Mouse (Mus musculus) heart, postnatal 36 days (tissue): ENCODE results near the gene Sertad1. TPM values are rescaled to one million over a fixed set of nuclear protein-coding genes. Genes with fewer than 3 reads are reported as not detected.
"Not testable (repeated sequence)": the region's sequence is repeated elsewhere in the genome, so short reads cannot be mapped to it uniquely, and the experiment has no call there.

ENCODE experiments used
- DNase-seq, 2 experiments: peaks; one replicate each; pipeline ENCODE4 v3.0.0; 2021 to 2022
- intact Hi-C: fragments of 180-260 bp; cut with DNase I; formaldehyde crosslinking; loops from one replicate; pipeline ENCODE4 v1.15.1; 2025
- total RNA-seq, 2 experiments: library from RNA; stranded (reverse); gene quantifications; 2 replicates each; pipeline ENCODE4 v1.2.3; 2021

The Sertad1 gene
- total RNA-seq, 2 experiments from 2014 or later = 9.5 to 11.5 TPM

DNA sequence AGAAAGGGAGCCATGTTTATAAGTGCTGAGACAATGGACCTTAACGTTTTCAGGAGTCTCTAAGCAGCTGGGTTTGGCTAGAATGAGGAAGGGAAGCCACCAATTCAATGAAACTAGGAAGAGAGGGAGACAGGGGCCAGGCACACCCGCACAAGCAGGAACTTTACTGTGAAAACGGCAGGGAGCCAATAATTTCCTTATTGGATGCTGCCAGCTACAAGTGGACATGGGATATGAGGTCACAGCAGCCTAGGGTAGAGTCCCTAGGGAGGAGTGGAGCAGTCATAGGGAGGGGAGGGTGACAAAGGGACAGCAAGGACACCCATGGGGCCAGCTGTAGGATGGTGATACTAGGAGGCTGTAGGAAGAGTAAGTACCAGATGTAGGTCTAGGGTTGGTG lies 6.3 kb downstream of the Sertad1 start:
- no peak for DNase-seq
- intact Hi-C loops = loop anchor here (2.0 kb wide), 1 partner anchor 14 kb away; no protein-coding TSS in a partner anchor

DNA sequence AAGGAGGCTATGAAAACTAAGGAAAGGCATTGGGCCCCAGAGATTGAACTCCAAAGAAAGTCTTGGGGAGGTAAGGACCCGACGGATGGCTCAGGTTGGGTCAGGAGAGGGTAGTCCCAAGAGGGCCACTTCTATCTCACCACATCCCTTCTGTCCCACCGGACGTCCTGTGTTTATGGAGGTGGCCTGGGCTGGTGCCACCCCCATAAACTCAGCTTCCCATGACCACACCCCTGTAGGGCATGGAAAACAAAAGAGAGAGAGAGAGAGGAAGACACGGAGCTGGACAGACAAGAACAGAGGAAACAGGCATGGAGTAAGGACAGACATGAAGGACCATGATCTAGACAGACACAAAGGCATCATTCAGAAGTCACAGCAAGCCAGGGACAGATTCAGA lies 6.7 kb downstream of the Sertad1 start:
- intact Hi-C loops = loop anchor here (2.0 kb wide), 1 partner anchor 13 kb away; no protein-coding TSS in a partner anchor
- DNase-seq = no peak

DNA sequence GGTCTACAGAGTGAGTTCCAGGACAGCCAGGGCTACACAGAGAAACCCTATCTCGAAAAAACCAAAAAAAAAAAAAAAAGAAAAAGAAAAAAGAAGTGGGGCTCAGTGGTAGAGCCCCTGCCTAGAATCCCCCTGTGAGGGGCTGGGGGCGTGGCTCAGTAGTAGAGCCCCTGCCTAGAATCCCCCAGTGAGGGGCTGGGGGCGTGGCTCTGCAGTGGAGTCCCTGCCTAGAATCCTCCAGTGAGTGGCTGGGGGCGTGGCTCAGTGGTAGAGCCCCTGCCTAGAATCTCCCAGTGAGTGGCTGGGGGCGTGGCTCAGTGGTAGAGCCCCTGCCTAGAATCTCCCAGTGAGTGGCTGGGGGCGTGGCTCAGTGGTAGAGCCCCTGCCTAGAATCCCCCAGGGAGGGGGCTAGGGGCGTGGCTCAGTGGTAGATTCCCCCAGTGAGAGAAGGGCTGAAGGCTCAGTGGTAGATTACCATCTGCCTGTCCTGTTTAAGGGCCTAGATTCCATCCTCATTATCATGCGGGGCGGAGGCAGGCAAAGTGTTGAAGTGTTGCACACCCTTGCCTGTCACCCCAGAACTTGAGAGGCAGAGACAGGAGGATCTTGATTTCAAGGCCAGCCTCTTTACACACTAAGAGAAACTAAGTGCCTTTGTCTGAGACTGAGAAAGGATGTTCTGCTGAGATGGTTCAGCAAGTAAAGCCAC lies 8.1 kb downstream of the Sertad1 start:
- intact Hi-C loops, DNase-seq: not testable (repeated sequence)

DNA sequence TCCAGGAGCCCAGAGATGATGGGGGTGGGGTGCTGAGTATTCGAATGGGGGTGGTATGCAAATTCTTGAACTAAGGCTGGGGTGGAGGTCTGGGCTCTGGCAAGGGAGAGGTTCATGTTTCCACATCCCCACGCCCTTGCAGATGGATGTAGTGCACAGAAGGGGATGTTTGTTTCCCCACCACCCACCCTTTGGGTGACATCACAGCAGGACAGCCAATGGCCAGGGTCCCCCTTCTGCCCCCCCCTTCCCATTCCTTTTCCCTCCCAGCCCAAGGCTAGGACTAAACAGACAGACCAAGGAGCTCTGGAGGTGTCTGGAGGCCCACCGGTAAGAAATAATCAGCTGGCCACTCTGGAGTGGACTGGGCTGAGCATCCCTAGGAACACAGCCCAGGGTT lies 12.3 kb downstream of the Sertad1 start, which contains the start of gene Prx:
Gene Prx, plus strand, starts transcription at position 289 of the 400 bp plus-strand sequence.
- intact Hi-C loops = no loop called here
- no peak for DNase-seq

GRCm38 (mm10) chr7:27501620-27502019 lies 14.9 kb downstream of the Sertad1 start:
- peak; percentile 31 to 49 for DNase-seq
- intact Hi-C loops = no loop called here

DNA sequence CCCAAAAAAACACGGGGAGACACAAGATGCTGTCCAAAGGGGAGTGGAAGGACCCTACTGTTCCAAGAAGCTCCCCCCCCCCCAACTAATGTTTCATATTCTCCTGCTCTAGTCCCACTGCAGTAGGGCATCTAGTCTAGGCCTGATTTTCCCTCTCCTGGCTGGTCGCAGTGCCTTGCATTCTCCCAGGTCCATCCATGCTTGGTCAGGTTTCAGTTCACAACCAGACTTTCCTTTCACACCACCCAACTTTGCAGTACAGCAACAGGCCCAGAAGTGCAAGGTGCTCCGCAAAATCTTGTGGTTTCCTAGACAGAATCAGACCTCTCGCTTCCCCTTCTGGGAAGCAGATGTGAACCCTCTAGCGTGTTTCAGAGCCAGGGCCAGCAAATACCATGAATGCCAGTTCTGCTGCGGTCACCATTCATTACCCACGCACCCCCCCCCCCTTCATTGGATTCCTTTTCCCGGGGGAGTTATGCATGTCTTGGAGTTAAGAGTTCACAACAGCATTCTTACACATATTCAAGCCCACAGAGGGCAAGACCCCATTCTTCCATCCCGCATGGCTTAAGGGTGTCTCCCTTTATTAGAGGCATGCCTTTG lies 20.2 kb downstream of the Sertad1 start:
- DNase-seq = no peak
- intact Hi-C loops = loop anchor here (2.0 to 5.0 kb wide), 2 partner anchors 14 to 170 kb away; partner anchors contain the start of gene Ltbp4

DNA sequence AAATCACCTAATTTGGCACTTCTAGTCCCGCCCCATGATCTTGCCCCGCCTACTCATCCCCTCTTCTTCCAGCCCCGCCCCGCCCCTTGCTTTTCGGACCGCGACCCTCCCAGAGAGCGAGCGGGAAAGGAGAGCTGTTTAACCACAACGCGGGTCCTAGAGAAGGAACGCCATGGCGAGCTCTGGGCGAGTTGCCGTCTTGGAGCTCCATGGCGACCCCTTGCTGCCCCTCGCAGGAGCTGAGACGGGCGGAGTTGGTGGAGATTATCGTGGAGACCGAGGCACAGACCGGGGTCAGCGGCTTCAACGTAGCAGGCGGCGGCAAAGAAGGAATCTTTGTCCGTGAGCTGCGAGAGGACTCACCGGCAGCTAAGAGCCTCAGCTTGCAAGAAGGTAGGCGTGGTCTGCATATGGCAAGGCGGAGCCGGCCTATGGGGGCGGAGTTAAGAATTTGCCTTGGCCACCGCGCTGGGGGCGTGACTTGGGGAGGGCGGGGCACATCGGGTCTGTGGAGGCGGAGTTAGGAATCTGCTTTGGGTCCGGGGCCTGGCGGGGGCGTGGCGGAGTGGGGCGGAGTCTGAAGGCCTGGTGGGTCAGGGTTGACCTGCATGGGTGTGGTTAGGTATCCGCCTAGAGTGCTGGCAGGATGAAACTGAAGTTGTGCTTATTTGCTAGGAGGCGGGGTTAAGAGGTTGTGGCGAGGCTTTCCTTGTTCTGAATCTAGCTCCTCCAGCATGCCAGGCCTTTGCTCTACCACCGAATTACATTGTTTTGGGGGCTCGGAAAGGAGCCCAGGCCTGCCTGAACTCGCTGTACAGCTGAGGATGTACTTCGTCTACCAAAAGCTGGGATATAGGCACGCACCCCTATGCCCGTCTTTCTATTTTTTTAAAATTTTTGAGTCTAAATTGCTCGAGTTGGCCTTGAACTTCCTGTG lies 21.3 kb downstream of the Sertad1 start:
- peak; percentile 98 for DNase-seq
- intact Hi-C loops = loop anchor here (1.0 to 5.0 kb wide), 3 partner anchors 15 to 171 kb away; partner anchors contain the start of genes Blvrb, Ltbp4 and Sptbn4

DNA sequence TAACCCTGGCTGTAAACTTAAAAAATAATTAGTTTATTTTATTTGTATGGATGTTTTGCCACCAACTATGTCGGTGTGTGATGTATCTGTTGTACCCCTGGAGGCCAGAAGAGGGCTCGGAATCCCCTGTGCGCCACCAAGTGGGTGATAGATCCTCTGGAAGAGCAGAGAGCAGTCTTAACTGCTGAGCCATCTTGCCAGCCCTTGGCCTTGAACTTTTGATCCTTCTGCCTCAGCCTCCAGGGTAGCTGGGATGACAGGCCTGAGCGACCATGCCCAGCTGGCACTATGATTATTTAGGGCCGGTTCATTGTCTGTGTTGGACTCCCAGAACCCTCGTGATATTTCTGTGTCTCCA lies 21.9 kb downstream of the Sertad1 start:
- peak; percentile 55 to 61 for DNase-seq
- intact Hi-C loops = loop anchor here (1.0 to 5.0 kb wide), 2 partner anchors 61 to 171 kb away; partner anchors contain the start of genes Blvrb, Ltbp4 and Sptbn4

GRCm38 (mm10) chr7:27510809-27511208 lies 24.1 kb downstream of the Sertad1 start:
- intact Hi-C loops = no loop called here
- no peak for DNase-seq

GRCm38 (mm10) chr7:27514961-27515360 lies 28.3 kb downstream of the Sertad1 start:
- DNase-seq = no peak
- intact Hi-C loops = no loop called here

- intact Hi-C loops = no loop called here
- no peak for DNase-seq
These were observed 31.6 kb downstream of the Sertad1 start for GRCm38 (mm10) chr7:27518314-27518713.

- no peak for DNase-seq
- intact Hi-C loops = no loop called here
These were observed 33.4 kb downstream of the Sertad1 start for GRCm38 (mm10) chr7:27520104-27520503.

- intact Hi-C loops = no loop called here
- DNase-seq = no peak
These were observed 33.9 kb downstream of the Sertad1 start for GRCm38 (mm10) chr7:27520599-27520998.

DNA sequence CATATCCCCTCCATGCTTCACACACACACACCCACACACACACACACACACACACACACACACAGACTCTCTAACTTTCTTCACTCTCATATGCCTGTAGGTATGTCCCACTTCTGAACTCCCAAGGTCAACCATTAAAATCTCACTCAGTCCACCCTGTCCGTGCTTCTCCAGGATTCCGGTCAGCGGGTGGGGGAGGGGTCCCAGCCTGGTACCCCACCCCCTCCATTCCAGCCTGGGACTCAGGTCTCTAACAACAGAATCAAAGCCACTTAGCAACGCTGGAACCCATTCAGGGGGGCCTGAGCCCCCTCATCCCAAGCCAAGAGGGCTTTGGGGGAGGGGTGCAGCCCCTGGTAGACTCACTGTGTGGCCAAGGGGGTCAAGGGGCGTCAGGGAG lies 36.3 kb downstream of the Sertad1 start, which contains the start of gene Hipk4:
Gene Hipk4, plus strand, starts transcription at position 301 of the 400 bp plus-strand sequence.
- intact Hi-C loops = no loop called here
- DNase-seq = no peak

DNA sequence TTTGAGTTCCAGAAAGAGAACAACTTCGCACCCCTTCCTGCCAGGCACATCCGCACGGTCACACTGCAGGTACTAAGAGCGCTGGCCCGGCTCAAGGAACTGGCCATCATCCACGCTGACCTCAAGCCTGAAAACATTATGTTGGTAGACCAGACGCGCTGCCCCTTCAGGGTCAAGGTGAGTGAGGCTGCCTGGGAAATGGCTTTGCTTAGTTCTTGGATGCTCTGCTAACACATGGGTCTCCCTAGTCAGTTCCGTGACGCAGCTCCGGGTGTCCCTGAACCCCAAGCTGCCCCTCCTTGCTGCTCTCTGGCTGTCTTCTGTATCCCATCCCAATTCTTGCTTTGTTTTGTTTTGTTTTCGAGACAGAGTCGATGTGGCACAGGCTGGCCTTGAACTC lies 37.1 kb downstream of the Sertad1 start:
- intact Hi-C loops = no loop called here
- no peak for DNase-seq

DNA sequence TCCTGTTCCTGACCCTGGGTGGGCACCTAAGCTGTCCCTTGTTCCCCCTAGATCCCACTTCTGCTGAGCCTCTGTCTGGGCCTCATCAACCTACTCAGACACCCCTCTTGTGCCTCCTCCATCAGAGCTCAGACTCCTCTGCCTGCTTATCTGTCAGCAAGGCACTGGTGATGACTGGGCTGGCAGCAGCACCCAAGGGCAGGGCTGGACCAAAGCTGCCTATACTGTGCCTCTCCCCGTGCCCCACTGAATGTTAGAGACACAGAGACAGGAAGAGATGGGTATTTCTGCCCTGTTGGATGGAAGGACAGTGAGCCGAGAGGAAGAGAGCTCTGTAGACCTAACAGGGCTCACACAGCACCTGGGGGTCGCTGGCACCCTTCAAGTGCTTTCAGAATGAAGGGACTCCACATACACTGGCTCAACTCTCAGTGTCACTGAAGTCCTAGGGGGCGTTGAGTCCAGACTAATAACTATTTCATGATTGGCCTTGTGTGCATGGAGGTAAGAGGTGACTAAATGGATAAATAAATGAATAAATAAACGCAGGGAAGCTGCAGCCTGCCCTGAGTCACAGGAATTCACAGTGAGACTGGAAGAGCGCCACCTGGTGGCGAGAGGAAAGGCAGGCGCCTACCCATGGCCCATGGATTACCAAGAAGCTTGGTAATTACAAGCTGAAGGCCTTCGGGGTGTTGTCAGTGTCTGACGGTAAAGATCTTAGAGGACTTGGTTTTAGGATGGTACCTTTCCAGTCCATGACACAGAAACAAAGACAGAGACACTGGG lies 39.5 kb downstream of the Sertad1 start:
- intact Hi-C loops = loop anchor here (1.0 to 2.0 kb wide), 3 partner anchors 51 to 190 kb away; no protein-coding TSS in a partner anchor
- peak; percentile 77 to 78 for DNase-seq

DNA sequence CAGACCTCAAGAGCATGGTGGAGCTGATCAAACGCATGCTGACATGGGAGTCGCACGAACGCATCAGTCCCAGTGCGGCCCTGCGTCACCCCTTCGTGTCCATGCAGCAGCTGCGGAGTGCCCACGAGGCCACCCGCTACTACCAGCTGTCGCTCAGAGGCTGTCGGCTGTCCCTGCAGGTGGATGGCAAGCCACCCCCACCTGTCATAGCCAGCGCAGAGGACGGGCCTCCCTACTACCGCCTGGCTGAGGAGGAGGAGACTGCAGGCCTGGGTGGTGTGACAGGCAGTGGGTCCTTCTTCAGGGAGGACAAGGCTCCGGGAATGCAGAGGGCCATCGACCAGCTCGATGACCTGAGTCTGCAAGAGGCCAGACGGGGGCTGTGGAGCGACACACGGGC lies 42.4 kb downstream of the Sertad1 start:
- intact Hi-C loops = no loop called here
- no peak for DNase-seq

DNA sequence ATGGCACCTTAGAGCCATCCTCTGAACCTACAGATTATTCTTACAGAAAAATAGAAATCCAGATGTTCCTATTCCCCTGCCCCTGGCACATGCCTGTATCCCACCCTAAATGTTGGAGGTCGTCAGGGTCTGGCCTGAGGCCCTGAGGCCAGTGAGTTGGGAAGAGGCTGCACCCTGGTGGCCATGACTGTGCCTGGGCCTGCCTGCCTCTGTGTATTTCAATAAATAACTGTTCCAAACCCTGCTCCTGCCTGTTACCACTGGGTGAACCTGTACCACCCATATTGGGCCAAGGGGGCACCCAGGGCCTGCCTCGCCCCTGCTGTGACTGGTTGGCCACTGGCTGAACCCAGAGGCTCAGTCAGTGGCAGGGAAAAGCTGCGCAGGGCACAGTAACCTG lies 44.2 kb downstream of the Sertad1 start:
- no peak for DNase-seq
- intact Hi-C loops = no loop called here

GRCm38 (mm10) chr7:27531707-27532106 lies 45.0 kb downstream of the Sertad1 start:
- no peak for DNase-seq
- intact Hi-C loops = no loop called here

DNA sequence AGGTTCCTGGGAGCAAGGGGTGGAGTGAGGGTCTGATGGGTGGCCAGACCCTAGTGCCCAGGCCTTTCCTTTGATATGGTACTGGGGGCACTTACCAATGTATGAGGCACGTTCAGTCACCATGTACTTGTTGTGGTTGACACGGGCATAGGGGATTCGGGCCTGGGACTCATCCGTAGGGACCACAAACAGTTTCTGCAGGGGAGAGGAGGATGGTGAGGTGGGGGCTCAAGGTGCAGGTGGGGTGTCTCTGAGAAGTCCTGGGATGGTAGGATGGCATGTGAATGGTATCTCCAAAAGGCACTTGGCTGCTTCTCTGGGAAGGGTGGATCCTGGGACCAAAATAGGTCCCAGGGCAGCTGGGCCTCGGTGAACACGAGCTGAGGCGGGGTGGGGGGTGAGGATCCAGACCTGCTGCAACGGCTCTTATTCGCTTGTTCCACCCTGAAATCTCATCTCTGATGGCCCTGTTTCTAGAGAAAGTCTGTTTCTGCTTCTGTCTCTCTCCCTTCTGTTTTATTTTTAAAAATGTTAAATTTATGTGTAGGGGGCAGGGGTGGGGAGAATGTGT lies 45.9 kb downstream of the Sertad1 start:
- intact Hi-C loops = no loop called here
- DNase-seq = no peak
